Mouse (Mus musculus): ENCODE results near the gene Jade2.

Gene Jade2

GRCm38 (mm10) chr11:51836506-51836905 lies 20.9 kb downstream of the Jade2 start:
- in situ Hi-C loops (cut with MboI; ENCODE audit: low sequenced_read_pairs) = no loop called here

- in situ Hi-C loops (cut with MboI; ENCODE audit: low sequenced_read_pairs) = no loop called here
Observed at GRCm38 (mm10) chr11:51835598-51835997, 21.9 kb downstream of the Jade2 start.

- in situ Hi-C loops (cut with MboI; ENCODE audit: low sequenced_read_pairs) = no loop called here
Observed at GRCm38 (mm10) chr11:51834067-51834411, 23.4 kb downstream of the Jade2 start.

- in situ Hi-C loops (cut with MboI; ENCODE audit: low sequenced_read_pairs) = no loop called here
Observed at GRCm38 (mm10) chr11:51833393-51834066, 23.9 kb downstream of the Jade2 start.

- in situ Hi-C loops (cut with MboI; ENCODE audit: low sequenced_read_pairs) = no loop called here
Observed at GRCm38 (mm10) chr11:51832992-51833391, 24.5 kb downstream of the Jade2 start.

GRCm38 (mm10) chr11:51831962-51832909 lies 25.2 kb downstream of the Jade2 start:
- in situ Hi-C loops (cut with MboI; ENCODE audit: low sequenced_read_pairs) = no loop called here

- in situ Hi-C loops (cut with MboI; ENCODE audit: low sequenced_read_pairs) = no loop called here
Observed at GRCm38 (mm10) chr11:51824867-51825424, 32.5 kb downstream of the Jade2 start.

GRCm38 (mm10) chr11:51823963-51824753 lies 33.3 kb downstream of the Jade2 start:
- in situ Hi-C loops (cut with MboI; ENCODE audit: low sequenced_read_pairs) = no loop called here

GRCm38 (mm10) chr11:51823271-51823670 lies 34.2 kb downstream of the Jade2 start:
- in situ Hi-C loops (cut with MboI; ENCODE audit: low sequenced_read_pairs) = no loop called here

- in situ Hi-C loops (cut with MboI; ENCODE audit: low sequenced_read_pairs) = no loop called here
Observed at GRCm38 (mm10) chr11:51822736-51823135, 34.7 kb downstream of the Jade2 start.

GRCm38 (mm10) chr11:51820861-51821260 lies 36.6 kb downstream of the Jade2 start:
- in situ Hi-C loops (cut with MboI; ENCODE audit: low sequenced_read_pairs) = no loop called here

- in situ Hi-C loops (cut with MboI; ENCODE audit: low sequenced_read_pairs) = no loop called here
Observed at GRCm38 (mm10) chr11:51819964-51820363, 37.5 kb downstream of the Jade2 start.

GRCm38 (mm10) chr11:51818837-51819236 lies 38.6 kb downstream of the Jade2 start:
- in situ Hi-C loops (cut with MboI; ENCODE audit: low sequenced_read_pairs) = no loop called here

GRCm38 (mm10) chr11:51817756-51818155 lies 39.7 kb downstream of the Jade2 start:
- in situ Hi-C loops (cut with MboI; ENCODE audit: low sequenced_read_pairs) = no loop called here

- in situ Hi-C loops (cut with MboI; ENCODE audit: low sequenced_read_pairs) = no loop called here
Observed at GRCm38 (mm10) chr11:51812022-51812546, 45.4 kb downstream of the Jade2 start.

- in situ Hi-C loops (cut with MboI; ENCODE audit: low sequenced_read_pairs) = no loop called here
Observed at GRCm38 (mm10) chr11:51811230-51811629, 46.2 kb downstream of the Jade2 start.

- in situ Hi-C loops (cut with MboI; ENCODE audit: low sequenced_read_pairs) = no loop called here
Observed at GRCm38 (mm10) chr11:51809632-51810224, 47.7 kb downstream of the Jade2 start.

- in situ Hi-C loops (cut with MboI; ENCODE audit: low sequenced_read_pairs) = no loop called here
Observed at GRCm38 (mm10) chr11:51807108-51807879, 50.2 kb downstream of the Jade2 start.

GRCm38 (mm10) chr11:51805221-51805981 lies 52.1 kb downstream of the Jade2 start:
- in situ Hi-C loops (cut with MboI; ENCODE audit: low sequenced_read_pairs) = no loop called here

Data from CH12F3 (cell line).